Mouse (Mus musculus) MEL (cell line): ENCODE results near the gene Rgs6. TPM values are rescaled to one million over a fixed set of nuclear protein-coding genes. Genes with fewer than 3 reads are reported as not detected.

Source experiments
- DNase-seq: peaks from one replicate; pipeline ENCODE4 v3.0.0; 2011; ENCODE audit warnings: low read depth, low spot score
- H3K27ac ChIP-seq: 2 replicates; pipeline ENCODE4 v1.5.1; 2012; ENCODE audit warnings: low read depth, mild to moderate bottlenecking, control low read depth, low read length, moderate library complexity; ENCODE audit not compliant: control insufficient read depth
- H3K27me3 ChIP-seq, 2 experiments: fragments of 150-350 bp in 1 of 2; sonication (generic) in 1 of 2; 2 replicates each; pipeline ENCODE4 v1.6.1; 2012; ENCODE audit warnings: low read length in 2 of 2, mild to moderate bottlenecking in 2 of 2, improper control_type of control experiment in 1 of 2, moderate library complexity in 1 of 2; ENCODE audit not compliant: insufficient read depth in 2 of 2, control insufficient read depth in 1 of 2
- H3K36me3 ChIP-seq, 2 experiments: 2 replicates each; pipeline ENCODE4 v1.6.1; 2012 to 2014; ENCODE audit warnings: low read length in 2 of 2, improper control_type of control experiment in 1 of 2, inconsistent platforms in 1 of 2, mild to moderate bottlenecking in 1 of 2; ENCODE audit not compliant: insufficient read depth in 2 of 2, control insufficient read depth in 1 of 2
- H3K4me1 ChIP-seq, 2 experiments: fragments of 150-350 bp in 1 of 2; sonication (generic) in 1 of 2; 2 replicates each; pipeline ENCODE4 v1.6.1; 2012; ENCODE audit warnings: low read length in 2 of 2, improper control_type of control experiment in 1 of 2, mild to moderate bottlenecking in 1 of 2; ENCODE audit not compliant: insufficient read depth in 2 of 2, control insufficient read depth in 1 of 2
- H3K4me3 ChIP-seq, 2 experiments: fragments of 150-350 bp in 1 of 2; sonication (generic) in 1 of 2; 2 replicates each; pipeline ENCODE4 v1.5.1; 2012; ENCODE audit warnings: low read depth in 2 of 2, low read length in 2 of 2, mild to moderate bottlenecking in 2 of 2, moderate library complexity in 2 of 2, control low read depth in 1 of 2, improper control_type of control experiment in 1 of 2; ENCODE audit not compliant: control insufficient read depth in 1 of 2, insufficient read depth in 1 of 2
- H3K79me2 ChIP-seq: 2 replicates; pipeline ENCODE4 v1.6.1; 2012; ENCODE audit warnings: mild to moderate bottlenecking, low read length, moderate library complexity; ENCODE audit not compliant: control insufficient read depth, poor library complexity, insufficient read depth
- H3K9ac ChIP-seq: 2 replicates; pipeline ENCODE4 v1.6.1; 2012; ENCODE audit warnings: low read depth, mild to moderate bottlenecking, control low read depth, low read length, moderate library complexity; ENCODE audit not compliant: control insufficient read depth, poor library complexity, severe bottlenecking
- H3K9me3 ChIP-seq: fragments of 150-350 bp; sonication (generic); replicated peaks from 2 replicates; pipeline ENCODE4 v1.6.1; 2012; ENCODE audit warnings: mild to moderate bottlenecking, low read length, improper control_type of control experiment, moderate library complexity; ENCODE audit not compliant: insufficient read depth
- BHLHE40 ChIP-seq: IDR thresholded peaks from 2 replicates; pipeline ENCODE4 v1.6.1; 2012; ENCODE audit warnings: low read depth, mild to moderate bottlenecking, inconsistent platforms, low read length, improper control_type of control experiment, borderline replicate concordance
- CTCF ChIP-seq, 3 experiments: IDR thresholded peaks in 2 of 3; conservative IDR thresholded peaks in 1 of 3; 2 replicates each; pipeline ENCODE4 v1.5.1; 2011 to 2012; ENCODE audit warnings: low read length in 3 of 3, low read depth in 2 of 3, mild to moderate bottlenecking in 2 of 3, improper control_type of control experiment in 1 of 3, inconsistent platforms in 1 of 3, mixed read lengths in 1 of 3, moderate library complexity in 1 of 3; ENCODE audit not compliant: control insufficient read depth in 1 of 3, insufficient read depth in 1 of 3, poor library complexity in 1 of 3, severe bottlenecking in 1 of 3
- E2F4 ChIP-seq: IDR thresholded peaks from 2 replicates; pipeline ENCODE4 v1.6.1; 2011; ENCODE audit warnings: low read depth, low read length, improper control_type of control experiment, borderline replicate concordance
- ELF1 ChIP-seq: IDR thresholded peaks from 2 replicates; pipeline ENCODE4 v1.6.1; 2014; ENCODE audit warnings: low read depth, mild to moderate bottlenecking, inconsistent platforms, low read length, improper control_type of control experiment, moderate library complexity
- EP300 ChIP-seq, 2 experiments: IDR thresholded peaks; 2 replicates each; pipeline ENCODE4 v1.6.1; 2011; ENCODE audit warnings: improper control_type of control experiment in 2 of 2, low read length in 2 of 2, low read depth in 1 of 2, mild to moderate bottlenecking in 1 of 2
- ETS1 ChIP-seq: IDR thresholded peaks from 2 replicates; pipeline ENCODE4 v1.6.1; 2012; ENCODE audit warnings: low read depth, mild to moderate bottlenecking, inconsistent platforms, low read length, improper control_type of control experiment, moderate library complexity
- GATA1 ChIP-seq: IDR thresholded peaks from 2 replicates; pipeline ENCODE4 v1.6.1; 2011; ENCODE audit warnings: low read depth, low read length, improper control_type of control experiment
- HCFC1 ChIP-seq: IDR thresholded peaks from 2 replicates; pipeline ENCODE4 v1.6.1; 2012; ENCODE audit warnings: low read depth, mild to moderate bottlenecking, inconsistent platforms, low read length, improper control_type of control experiment, moderate library complexity
- MAFK ChIP-seq: IDR thresholded peaks from 2 replicates; pipeline ENCODE4 v1.6.1; 2011; ENCODE audit warnings: low read depth, mild to moderate bottlenecking, low read length, improper control_type of control experiment, borderline replicate concordance
- MAZ ChIP-seq: IDR thresholded peaks from 2 replicates; pipeline ENCODE4 v1.6.1; 2012; ENCODE audit warnings: low read depth, mild to moderate bottlenecking, inconsistent platforms, low read length, improper control_type of control experiment
- MEF2A ChIP-seq: IDR thresholded peaks from 2 replicates; pipeline ENCODE4 v1.6.1; 2014; ENCODE audit warnings: low read depth, mild to moderate bottlenecking, inconsistent platforms, low read length, improper control_type of control experiment; ENCODE audit not compliant: poor library complexity, insufficient replicate concordance, severe bottlenecking; ENCODE audit errors: extremely low read depth
- MXI1 ChIP-seq: IDR thresholded peaks from 2 replicates; pipeline ENCODE4 v1.6.1; 2011; ENCODE audit warnings: mild to moderate bottlenecking, low read depth, low read length, improper control_type of control experiment
- MYB ChIP-seq: IDR thresholded peaks from 2 replicates; pipeline ENCODE4 v1.6.1; 2011; ENCODE audit warnings: mild to moderate bottlenecking, low read depth, low read length, improper control_type of control experiment
- NELFE ChIP-seq: IDR thresholded peaks from 2 replicates; pipeline ENCODE4 v1.6.1; 2011; ENCODE audit warnings: low read depth, low read length, improper control_type of control experiment
- NRF1 ChIP-seq: IDR thresholded peaks from 2 replicates; pipeline ENCODE4 v1.6.1; 2014; ENCODE audit warnings: low read depth, mild to moderate bottlenecking, inconsistent platforms, low read length, improper control_type of control experiment, moderate library complexity; ENCODE audit not compliant: poor library complexity, insufficient read depth, severe bottlenecking
- POLR2AphosphoS2 ChIP-seq: IDR thresholded peaks from 2 replicates; pipeline ENCODE4 v1.6.1; 2011; ENCODE audit warnings: low read length, improper control_type of control experiment
- POLR2AphosphoS5 ChIP-seq: IDR thresholded peaks from 2 replicates; pipeline ENCODE4 v1.6.1; 2012; ENCODE audit warnings: low read depth, borderline replicate concordance, mild to moderate bottlenecking, inconsistent platforms, low read length, moderate library complexity, mixed read lengths
- RCOR1 ChIP-seq: IDR thresholded peaks from 2 replicates; pipeline ENCODE4 v1.6.1; 2012; ENCODE audit warnings: low read depth, mild to moderate bottlenecking, inconsistent platforms, low read length, improper control_type of control experiment
- SIN3A ChIP-seq: IDR thresholded peaks from 2 replicates; pipeline ENCODE4 v1.6.1; 2012; ENCODE audit warnings: low read length, improper control_type of control experiment, inconsistent platforms
- SMC3 ChIP-seq: IDR thresholded peaks from 2 replicates; pipeline ENCODE4 v1.6.1; 2011; ENCODE audit warnings: low read depth, low read length, improper control_type of control experiment
- TBP ChIP-seq: IDR thresholded peaks from 2 replicates; pipeline ENCODE4 v1.8.0; 2011; ENCODE audit warnings: low read depth, low read length, improper control_type of control experiment
- UBTF ChIP-seq: IDR thresholded peaks from 2 replicates; pipeline ENCODE4 v1.6.1; 2012; ENCODE audit warnings: low read depth, mild to moderate bottlenecking, inconsistent platforms, low read length, improper control_type of control experiment, moderate library complexity, borderline replicate concordance; ENCODE audit not compliant: insufficient read depth
- USF1 ChIP-seq: IDR thresholded peaks from 2 replicates; pipeline ENCODE4 v1.6.1; 2014; ENCODE audit warnings: low read depth, mild to moderate bottlenecking, inconsistent platforms, low read length, improper control_type of control experiment, moderate library complexity
- USF2 ChIP-seq, 2 experiments: IDR thresholded peaks; 2 replicates each; pipeline ENCODE4 v1.6.1; 2011 to 2012; ENCODE audit warnings: improper control_type of control experiment in 2 of 2, low read length in 2 of 2, borderline replicate concordance in 1 of 2, inconsistent platforms in 1 of 2, low read depth in 1 of 2, mild to moderate bottlenecking in 1 of 2; ENCODE audit not compliant: insufficient read depth in 1 of 2
- ZC3H11A ChIP-seq: IDR thresholded peaks from 2 replicates; pipeline ENCODE4 v1.6.1; 2012; ENCODE audit warnings: low read depth, mild to moderate bottlenecking, inconsistent platforms, low read length, improper control_type of control experiment
- ZKSCAN1 ChIP-seq: IDR thresholded peaks from 2 replicates; pipeline ENCODE4 v1.6.1; 2012; ENCODE audit warnings: low read depth, mild to moderate bottlenecking, inconsistent platforms, low read length, improper control_type of control experiment, moderate library complexity
- polyA plus RNA-seq, 2 experiments: library from polyadenylated mRNA; stranded (reverse) in 1 of 2; unstranded in 1 of 2; fragments of >175 nt in 1 of 2; fragments of >200 nt in 1 of 2; gene quantifications; 2 replicates each; pipeline versions ENCODE4 v1.2.1 to v1.2.4; 2012; ENCODE audit warnings: low replicate concordance in 2 of 2, low read depth in 1 of 2; ENCODE audit not compliant: insufficient read length in 2 of 2, insufficient read depth in 1 of 2, missing spikeins in 1 of 2
- total RNA-seq: library from RNA; depleted of rRNA; stranded (reverse); fragments of 300-350 nt; gene quantifications from 2 replicates; pipeline ENCODE4 v1.2.3, GENCODE M21; 2012

The Rgs6 gene
- total and polyA plus RNA-seq, 3 experiments = not detected

DNA sequence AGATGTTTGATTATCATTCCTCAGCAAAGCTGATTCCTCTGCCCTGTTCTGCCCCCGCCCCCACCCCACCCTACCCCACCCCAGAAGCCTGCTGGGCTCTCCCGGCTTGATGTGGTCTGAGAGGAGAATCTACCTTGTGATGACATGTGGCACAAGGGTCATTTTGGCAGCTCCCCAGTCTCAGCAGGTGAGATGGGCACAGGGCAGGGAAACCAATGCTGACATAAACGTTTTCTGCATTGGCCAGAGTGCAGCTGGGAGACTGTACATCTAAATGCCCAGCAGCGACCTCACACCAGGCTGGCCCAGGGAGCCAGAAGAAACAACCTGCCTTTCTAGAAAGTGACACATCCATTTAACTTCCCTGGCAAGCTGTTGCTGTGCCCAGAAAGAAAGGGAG is 572.6 kb downstream of the Rgs6 start:
- H3K79me2 ChIP-seq = no peaks in the 10 kb centered on the region
- no peaks in the 10 kb centered on the region for H3K36me3 ChIP-seq
- H3K4me1 ChIP-seq = no peaks in the 10 kb centered on the region
- H3K4me3 ChIP-seq = no peak overlapping the region
- no peak overlapping the region for H3K9ac ChIP-seq
- no peak overlapping the region for H3K27ac ChIP-seq
- H3K27me3 ChIP-seq = no peaks in the 10 kb centered on the region
- no peaks in the 10 kb centered on the region for H3K9me3 ChIP-seq
- DNase-seq = no peak
- TF ChIP-seq CTCF (IDR thresholded peaks at IDR 0.05 in 2 of 3, conservative IDR thresholded peaks at IDR 0.05 in 1 of 3; ENCODE audit: control insufficient read depth in 1 of 3, insufficient read depth in 1 of 3, low read depth in 2 of 3, low read length in 3 of 3, poor library complexity in 1 of 3, severe bottlenecking in 1 of 3) (no peak), MEF2A (no peak), SMC3 (no peak), USF2 (IDR thresholded peaks at IDR 0.05; ENCODE audit: borderline replicate concordance in 1 of 2, insufficient read depth in 1 of 2, low read depth in 1 of 2, low read length in 2 of 2) (no peak), TBP (no peak), BHLHE40 (no peak), EP300 (IDR thresholded peaks at IDR 0.05; ENCODE audit: low read depth in 1 of 2, low read length in 2 of 2) (no peak), MAFK (no peak), ELF1 (no peak), NELFE (no peak), NRF1 (no peak), POLR2AphosphoS2 (no peak), MAZ (no peak), ZC3H11A (no peak), SIN3A (no peak), ZKSCAN1 (no peak), USF1 (no peak), GATA1 (no peak)

DNA sequence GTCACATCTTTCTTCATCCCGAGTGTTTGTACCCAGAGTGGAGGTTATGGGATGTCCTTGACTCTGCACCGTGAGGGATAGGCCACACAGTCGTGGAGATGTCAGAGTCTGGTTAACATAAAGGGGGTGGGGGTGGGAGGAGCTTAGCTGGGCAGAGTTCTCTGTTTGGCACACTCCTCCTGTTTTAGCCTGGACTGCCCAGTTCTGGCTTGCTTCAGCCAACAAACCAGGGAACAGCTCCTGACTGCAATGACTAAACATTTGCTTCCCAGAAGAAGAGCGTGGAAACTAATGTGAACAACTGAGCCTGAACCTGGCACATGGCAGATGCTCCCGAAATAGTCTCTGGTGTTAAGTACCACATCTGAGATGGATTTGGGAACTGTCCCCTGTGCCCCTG is 575.6 kb downstream of the Rgs6 start:
- H3K4me3 ChIP-seq = no peak overlapping the region
- H3K4me1 ChIP-seq = peaks cover 8 to 17% of the 10 kb centered on the region in 2 experiments
- no peaks in the 10 kb centered on the region for H3K9me3 ChIP-seq
- no peaks in the 10 kb centered on the region for H3K79me2 ChIP-seq
- TF ChIP-seq EP300 (IDR thresholded peaks at IDR 0.05; ENCODE audit: low read depth in 1 of 2, low read length in 2 of 2) = no peak
- no peak for TF ChIP-seq HCFC1
- TF ChIP-seq MYB = no peak
- no peak for TF ChIP-seq SMC3
- no peak for TF ChIP-seq NELFE
- TF ChIP-seq E2F4 = no peak
- TF ChIP-seq ETS1 = no peak
- no peak for TF ChIP-seq SIN3A
- no peak for TF ChIP-seq NRF1
- TF ChIP-seq MXI1 = no peak
- TF ChIP-seq USF2 (IDR thresholded peaks at IDR 0.05; ENCODE audit: borderline replicate concordance in 1 of 2, insufficient read depth in 1 of 2, low read depth in 1 of 2, low read length in 2 of 2) = no peak
- TF ChIP-seq UBTF = no peak
- TF ChIP-seq POLR2AphosphoS5 = no peak
- TF ChIP-seq MAFK = no peak
- TF ChIP-seq POLR2AphosphoS2 = no peak
- TF ChIP-seq RCOR1 = no peak
- TF ChIP-seq ZC3H11A = no peak
- H3K27me3 ChIP-seq = no peaks in the 10 kb centered on the region
- no peak for DNase-seq
- peaks cover 0 to 11% of the 10 kb centered on the region in 2 experiments; a peak in 2 of 4 replicates for H3K36me3 ChIP-seq
- H3K9ac ChIP-seq = no peak overlapping the region
- H3K27ac ChIP-seq = no peak overlapping the region
